Mouse (Mus musculus) CD8-positive naive resting alpha-beta T cell, adult 57 days (primary cell): ENCODE data around the gene Pmpca. TPM values are rescaled to one million over a fixed set of nuclear protein-coding genes. Genes with fewer than 3 reads are reported as not detected.

Experiments used
- total RNA-seq: library from RNA; stranded (reverse); gene quantifications from one replicate; pipeline ENCODE4 v1.2.4, GENCODE M21; 2023

Gene Pmpca
- 69.1 TPM for total RNA-seq

DNA sequence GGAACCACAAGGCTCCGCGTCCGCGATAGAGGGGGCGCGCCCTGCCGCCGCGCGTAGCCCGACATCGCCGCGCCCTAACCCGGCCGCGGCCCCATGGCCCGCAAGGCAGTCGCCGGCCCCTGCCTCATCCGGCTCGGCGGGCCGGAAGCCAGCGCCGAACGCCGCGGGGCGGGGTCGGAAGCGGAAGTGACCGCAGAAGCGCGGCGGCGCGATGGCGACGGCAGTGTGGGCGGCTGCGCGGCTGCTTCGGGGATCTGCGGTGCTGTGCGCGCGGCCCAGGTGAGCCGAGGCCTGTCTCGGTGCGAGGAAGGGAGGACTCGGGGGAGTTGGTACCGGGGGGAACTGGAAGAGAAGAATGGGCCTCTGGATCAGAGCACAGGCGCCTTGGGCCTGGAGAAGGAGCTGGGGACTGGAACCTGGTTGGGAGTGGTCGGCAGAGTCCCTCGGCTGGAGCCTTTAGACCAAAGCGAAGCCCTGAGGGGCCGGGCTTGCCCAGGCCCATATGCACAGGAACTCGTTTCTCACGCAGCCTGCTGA is at the start of gene Pmpca, which contains the start of gene Entr1:
TSS of gene Pmpca (plus strand) at position 186 of the 537 bp plus-strand sequence.
TSS of gene Entr1 (minus strand) at position 163 of the 537 bp plus-strand sequence.

DNA sequence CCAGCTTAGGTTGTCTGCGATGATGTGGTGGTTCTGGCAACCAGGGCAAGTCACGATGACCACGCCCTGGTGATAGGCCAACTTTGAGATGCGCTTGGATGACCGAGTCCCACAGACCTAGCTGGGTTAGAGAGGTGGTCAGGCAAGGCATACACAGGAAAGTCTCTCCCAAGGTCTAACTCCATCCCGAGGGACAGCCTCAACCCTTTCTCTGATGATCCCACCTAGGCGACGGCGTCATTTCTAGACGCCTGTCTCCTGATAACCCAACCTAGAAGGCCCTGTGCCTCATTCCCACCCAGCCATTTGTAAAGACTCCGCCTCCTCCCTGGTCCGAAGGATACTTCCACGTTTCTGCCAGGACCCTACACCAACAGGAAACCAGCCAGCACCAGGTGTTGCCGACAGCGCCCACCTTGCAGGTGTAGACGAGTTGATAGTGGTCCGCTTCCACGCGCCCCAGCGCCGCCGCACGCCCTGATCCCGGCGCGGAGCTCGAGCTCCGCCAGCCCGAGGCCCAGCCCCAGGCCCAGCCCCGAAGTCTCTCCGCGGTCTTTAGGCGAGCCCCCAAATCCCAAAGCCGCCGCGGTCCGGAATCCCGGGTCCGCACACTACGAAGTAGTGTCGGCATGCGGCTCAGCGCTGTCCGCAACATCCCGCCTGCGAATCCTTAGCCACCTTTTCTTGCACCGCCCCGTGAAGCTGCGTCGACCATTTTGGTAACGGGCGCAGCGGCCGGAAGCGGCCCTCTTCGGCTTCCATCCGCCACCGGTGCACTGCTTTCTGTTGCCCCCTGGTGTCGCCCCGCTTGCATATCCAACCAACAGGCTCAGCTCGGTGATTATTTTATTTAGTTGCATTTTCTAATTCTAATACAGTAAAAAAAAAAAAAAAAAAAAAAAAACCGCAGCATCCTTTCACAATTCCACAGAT is 37.5 kb upstream of the Pmpca start, which contains the start of gene Dnlz:
TSS of gene Dnlz (minus strand) at position 753 of the 933 bp plus-strand sequence.

DNA sequence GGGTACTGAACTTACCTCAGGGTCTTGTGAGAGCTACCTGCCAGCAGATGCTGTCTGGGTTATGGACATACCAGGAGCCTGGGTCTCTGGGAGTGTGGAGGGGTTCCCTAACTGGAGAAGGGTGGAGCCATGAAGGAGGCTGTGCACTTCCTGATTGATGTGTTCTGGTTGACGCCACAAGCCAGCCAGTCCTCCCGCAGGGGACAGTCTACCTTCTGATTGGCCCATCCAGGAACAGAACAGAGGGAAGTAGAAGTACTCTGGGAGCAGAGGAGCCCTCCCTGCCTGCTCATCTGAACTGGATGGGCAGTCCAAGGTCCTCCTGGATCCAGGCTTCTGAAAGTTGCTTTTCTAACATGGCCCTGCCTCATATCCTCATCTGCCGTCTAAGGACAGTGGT is 28.4 kb upstream of the Pmpca start, which contains the start of gene Card9:
TSS of gene Card9 (minus strand) at position 147 of the 400 bp plus-strand sequence.

DNA sequence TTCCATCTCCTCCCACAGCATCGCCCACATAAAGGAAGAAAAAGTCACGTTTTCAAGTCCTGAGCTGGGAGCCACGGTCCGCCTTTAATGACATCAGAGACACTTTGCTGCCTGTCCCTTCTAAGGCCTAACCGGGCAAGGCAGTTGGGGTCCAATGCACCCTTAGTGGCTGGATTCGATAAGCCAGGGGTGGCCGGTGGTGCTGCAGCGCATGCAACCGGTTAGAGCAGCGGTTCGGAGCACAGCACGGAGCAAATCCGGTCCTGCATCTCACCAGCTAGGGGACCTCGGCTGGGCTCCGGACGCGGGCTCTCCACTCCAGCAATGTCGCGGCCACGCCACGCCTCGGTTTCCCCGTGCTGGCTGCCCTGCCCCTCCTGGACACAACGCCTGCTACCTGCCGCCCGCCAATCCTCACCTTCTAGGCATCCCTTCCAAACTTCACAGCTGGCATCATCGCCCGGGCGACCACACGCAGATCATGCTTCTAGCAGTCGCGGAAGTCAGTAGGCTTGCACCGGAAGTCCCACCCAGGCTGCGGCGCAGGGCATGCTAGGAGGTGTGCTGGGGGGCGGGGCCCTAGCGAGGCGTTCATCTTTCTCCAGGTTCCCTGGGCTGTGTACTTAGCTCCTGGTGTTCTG is 8.9 kb upstream of the Pmpca start, which contains the start of gene Snapc4:
TSS of gene Snapc4 (minus strand) at position 523 of the 641 bp plus-strand sequence.

DNA sequence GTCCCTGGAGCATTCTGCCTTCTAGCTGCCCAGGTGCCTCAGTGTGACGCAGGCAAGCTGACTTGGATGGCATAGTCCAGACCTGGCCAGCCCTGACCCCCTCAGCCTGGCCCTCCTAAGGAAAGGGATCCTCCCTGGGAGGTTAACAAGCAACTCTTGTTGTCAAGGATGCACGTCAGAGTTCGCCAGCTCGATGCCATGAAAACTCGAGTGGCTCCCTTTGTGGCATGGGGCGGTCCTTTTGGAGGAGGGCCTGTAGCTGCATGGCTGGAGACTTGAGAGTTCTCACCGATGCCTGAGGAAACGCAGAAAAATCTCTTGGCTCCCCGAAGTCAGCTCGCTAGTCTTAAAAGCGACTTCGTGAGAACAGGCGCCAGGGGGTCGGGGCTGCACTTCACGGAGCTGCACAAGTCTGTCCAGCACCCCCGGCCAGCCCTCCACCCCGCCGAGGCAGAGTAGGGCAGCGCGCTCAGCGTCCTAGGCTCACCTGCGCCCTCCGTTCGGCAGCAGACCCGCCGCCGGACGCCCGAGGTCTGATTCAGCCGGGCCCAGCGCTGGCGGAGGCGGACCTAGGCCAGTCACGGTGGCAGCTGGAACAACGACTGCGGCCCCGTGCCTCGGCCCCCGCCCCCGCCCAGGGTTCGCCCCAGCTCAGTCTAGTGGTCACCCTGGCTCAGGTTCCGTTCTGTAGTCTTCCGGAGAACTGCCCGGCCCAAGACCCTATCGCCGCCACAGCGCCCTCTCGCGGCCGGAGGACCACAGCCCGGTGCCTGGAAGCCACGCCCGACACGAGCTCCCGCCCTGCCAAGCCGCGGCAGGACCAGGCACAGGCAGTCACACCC is 19.6 kb downstream of the Pmpca start, which contains the start of gene Inpp5e:
TSS of gene Inpp5e (minus strand) at position 689 of the 842 bp plus-strand sequence.

GRCm38 (mm10) chr2:26444946-26445665 is 56.0 kb downstream of the Pmpca start, which contains the start of gene Sec16a:
TSS of gene Sec16a (minus strand) at chr2:26445216.

Other genes starting within 250 kb of the Pmpca start
- gene Lhx3, start 181.1 kb upstream of the Pmpca start, total RNA-seq: not detected
- 8.5 TPM for gene Qsox2, start 151.8 kb upstream of the Pmpca start, total RNA-seq
- not detected for gene Ccdc187, start 94.8 kb upstream of the Pmpca start, total RNA-seq
- gene Gpsm1, start 73.8 kb upstream of the Pmpca start, total RNA-seq: 25.1 TPM
- gene Dnlz, start 37.2 kb upstream of the Pmpca start, total RNA-seq: 6.6 TPM
- gene Card9, start 28.4 kb upstream of the Pmpca start, total RNA-seq: 1.3 TPM
- gene Snapc4, start 8.7 kb upstream of the Pmpca start, total RNA-seq: 105 TPM
- 125 TPM for gene Entr1, start within 50 bp of the Pmpca start, total RNA-seq
- gene Inpp5e, start 19.9 kb downstream of the Pmpca start, total RNA-seq: 28.0 TPM
- gene Sec16a, start 55.9 kb downstream of the Pmpca start, total RNA-seq: 79.0 TPM
- gene Notch1, start 127.3 kb downstream of the Pmpca start, total RNA-seq: 123 TPM
- gene Egfl7, start 190.7 kb downstream of the Pmpca start, total RNA-seq: 3.5 TPM
- not detected for gene Gm20532, start 197.3 kb downstream of the Pmpca start, total RNA-seq
- 11.7 TPM for gene Agpat2, start 215.1 kb downstream of the Pmpca start, total RNA-seq
- not detected for gene Fam69b, start 239.1 kb downstream of the Pmpca start, total RNA-seq